In the genomic region with DNA sequence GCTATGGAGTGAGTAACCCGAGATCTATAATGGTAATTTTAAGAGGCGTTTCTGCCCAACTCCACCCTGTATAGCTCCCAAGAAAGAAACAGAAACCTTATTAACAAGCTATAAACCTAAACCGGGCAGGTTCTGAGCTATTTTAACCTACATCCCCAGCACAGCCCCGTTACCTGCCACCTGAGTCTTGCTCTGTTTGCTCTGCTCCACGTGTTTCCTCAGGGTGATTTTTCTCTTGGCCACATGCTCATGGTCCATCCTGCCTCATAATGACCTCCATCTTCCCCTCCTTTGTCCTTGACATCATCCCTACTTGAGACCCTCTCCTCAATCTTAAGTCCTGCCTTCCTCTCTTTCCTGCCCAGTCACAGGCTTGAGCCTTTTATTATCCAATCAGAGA, we compare ENCODE assay signal across 13 mouse cellular contexts. TPM values are rescaled to one million over a fixed set of nuclear protein-coding genes. Genes with fewer than 3 reads are reported as not detected.
DNase-seq lines count a peak whose midpoint lies in the region; ATAC-seq and TF ChIP-seq lines count a peak whose summit lies in the region.
"Had no signal": no experiment of that assay in that cellular context is flagged by ENCODE, and none has a peak within 500 bp of the region (broad histone marks: within the 10 kb centered on the region; RNA-seq: fewer than 3 reads in every experiment).

No protein-coding gene starts in this region.

- TF ChIP-seq POLR2A in MEL (IDR thresholded peaks at IDR 0.05; ENCODE audit: control insufficient read depth in 1 of 2, insufficient read depth in 1 of 2, low read depth in 1 of 2, low read length in 2 of 2, poor library complexity in 1 of 2), result no peak

- TF ChIP-seq RAD21 in MEL (IDR thresholded peaks at IDR 0.05; ENCODE audit: low read depth, low read length), result no peak

- H3K79me2 ChIP-seq in MEL (ENCODE audit: control insufficient read depth, insufficient read depth, low read length, poor library complexity), result peaks cover 58% of the 10 kb centered on the region

- H3K4me3 ChIP-seq in forebrain, embryonic 12.5 days (replicated peaks), result no peak overlapping the region
- no peak overlapping the region for H3K4me3 ChIP-seq in forebrain, postnatal 0 days (ENCODE audit: low read depth, low read length)
- peak overlapping the region; percentile 20; the same call in 1 of the 2 replicates for H3K4me3 ChIP-seq in liver, embryonic 11.5 days (ENCODE audit: low read depth, low read length)
- H3K4me3 ChIP-seq in MEL (ENCODE audit: control insufficient read depth in 1 of 2, insufficient read depth in 1 of 2, low read depth in 2 of 2, low read length in 2 of 2), result peak overlapping the region; percentile 24 to 97; a peak in 3 of 4 replicates
- H3K4me3 ChIP-seq in liver, embryonic 13.5 days (replicated peaks), result peak overlapping the region; percentile 99
- H3K4me3 ChIP-seq: layer of hippocampus, adult 2 months had no signal

- H3K27me3 ChIP-seq in forebrain, embryonic 12.5 days, result no peaks in the 10 kb centered on the region
- no peaks in the 10 kb centered on the region for H3K27me3 ChIP-seq in forebrain, postnatal 0 days (ENCODE audit: insufficient read depth, low read length)
- H3K27me3 ChIP-seq in liver, embryonic 11.5 days (replicated peaks; ENCODE audit: control insufficient read depth, insufficient read depth, low read length), result no peaks in the 10 kb centered on the region
- no peaks in the 10 kb centered on the region for H3K27me3 ChIP-seq in MEL (ENCODE audit: control insufficient read depth in 1 of 2, insufficient read depth in 2 of 2, low read length in 2 of 2)
- H3K27me3 ChIP-seq in liver, embryonic 13.5 days, result no peaks in the 10 kb centered on the region

- peak overlapping the region; percentile 15 for H3K4me2 ChIP-seq in forebrain, embryonic 12.5 days
- H3K4me2 ChIP-seq in forebrain, postnatal 0 days (ENCODE audit: low read depth), result no peak overlapping the region
- H3K4me2 ChIP-seq in liver, embryonic 11.5 days, result peak overlapping the region; percentile 80
- peak overlapping the region; percentile 89 for H3K4me2 ChIP-seq in liver, embryonic 13.5 days
- H3K4me2 ChIP-seq: midbrain, embryonic 11.5 days had no signal

- peaks cover 55% of the 10 kb centered on the region for H3K36me3 ChIP-seq in forebrain, embryonic 12.5 days (replicated peaks)
- H3K36me3 ChIP-seq in forebrain, postnatal 0 days (ENCODE audit: insufficient read depth), result no peaks in the 10 kb centered on the region
- peaks cover 14% of the 10 kb centered on the region for H3K36me3 ChIP-seq in liver, embryonic 11.5 days (ENCODE audit: control insufficient read depth, insufficient read depth, low read length)
- H3K36me3 ChIP-seq in MEL (ENCODE audit: control insufficient read depth in 1 of 2, insufficient read depth in 2 of 2, low read length in 2 of 2), result peaks cover 0 to 45% of the 10 kb centered on the region in 2 experiments; a peak in 3 of 4 replicates
- peaks cover 48% of the 10 kb centered on the region for H3K36me3 ChIP-seq in liver, embryonic 13.5 days

- no peak overlapping the region for H3K9ac ChIP-seq in forebrain, embryonic 12.5 days
- H3K9ac ChIP-seq in forebrain, postnatal 0 days, result no peak overlapping the region
- no peak overlapping the region for H3K9ac ChIP-seq in liver, embryonic 11.5 days (ENCODE audit: low read depth, low read length)
- peak overlapping the region; percentile 19; the same call in 1 of the 2 replicates for H3K9ac ChIP-seq in MEL (ENCODE audit: control insufficient read depth, low read depth, low read length, poor library complexity, severe bottlenecking)
- H3K9ac ChIP-seq in liver, embryonic 13.5 days, result peak overlapping the region; percentile 23; the same call in 1 of the 2 replicates

- no peaks in the 10 kb centered on the region for H3K9me3 ChIP-seq in forebrain, embryonic 12.5 days
- no peaks in the 10 kb centered on the region for H3K9me3 ChIP-seq in forebrain, postnatal 0 days (ENCODE audit: low read length)
- no peaks in the 10 kb centered on the region for H3K9me3 ChIP-seq in liver, embryonic 11.5 days (ENCODE audit: control insufficient read depth, low read length)
- no peaks in the 10 kb centered on the region for H3K9me3 ChIP-seq in MEL (replicated peaks; ENCODE audit: insufficient read depth, low read length)
- no peaks in the 10 kb centered on the region for H3K9me3 ChIP-seq in liver, embryonic 13.5 days (replicated peaks)

- WGBS in forebrain, embryonic 12.5 days, result 94% methylated on average over 5 of the region's 5 CpGs
- 96% methylated on average over 5 of the region's 5 CpGs for WGBS in forebrain, postnatal 0 days
- WGBS in liver, embryonic 11.5 days, result 89% methylated on average over 5 of the region's 5 CpGs
- WGBS in liver, embryonic 13.5 days (ENCODE audit: insufficient replicate concordance), result 82% methylated on average over 5 of the region's 5 CpGs

- peaks cover 41% of the 10 kb centered on the region for H3K4me1 ChIP-seq in forebrain, embryonic 12.5 days
- no peaks in the 10 kb centered on the region for H3K4me1 ChIP-seq in forebrain, postnatal 0 days (ENCODE audit: insufficient read depth)
- H3K4me1 ChIP-seq in liver, embryonic 11.5 days (replicated peaks; ENCODE audit: control insufficient read depth, insufficient read depth, low read length), result peaks cover 31% of the 10 kb centered on the region
- H3K4me1 ChIP-seq in MEL (ENCODE audit: control insufficient read depth in 1 of 2, insufficient read depth in 2 of 2, low read length in 2 of 2), result peaks cover 8 to 45% of the 10 kb centered on the region in 2 experiments
- H3K4me1 ChIP-seq in liver, embryonic 13.5 days (replicated peaks), result peaks cover 55% of the 10 kb centered on the region

- no peak overlapping the region for H3K27ac ChIP-seq in forebrain, embryonic 12.5 days
- H3K27ac ChIP-seq in forebrain, postnatal 0 days (ENCODE audit: low read depth, low read length), result no peak overlapping the region
- no peak overlapping the region for H3K27ac ChIP-seq in liver, embryonic 11.5 days (ENCODE audit: low read depth, low read length)
- no peak overlapping the region for H3K27ac ChIP-seq in MEL (ENCODE audit: control insufficient read depth, low read depth, low read length)
- no peak overlapping the region for H3K27ac ChIP-seq in liver, embryonic 13.5 days
- H3K27ac ChIP-seq: layer of hippocampus, adult 2 months had no signal

- ATAC-seq in forebrain, embryonic 12.5 days (ENCODE audit: low FRiP score), result no peak
- ATAC-seq in forebrain, postnatal 0 days, result no peak
- ATAC-seq in liver, embryonic 11.5 days (replicated peaks; ENCODE audit: low FRiP score), result no peak
- ATAC-seq in liver, embryonic 13.5 days (ENCODE audit: low read depth), result no peak

- no peak for TF ChIP-seq EP300 in MEL (IDR thresholded peaks at IDR 0.05; ENCODE audit: low read depth in 1 of 2, low read length in 2 of 2)

- no peak for DNase-seq in forebrain, postnatal 0 days
- DNase-seq in liver, embryonic 11.5 days (ENCODE audit: low spot score), result no peak
- DNase-seq in liver (no peak), MEL (ENCODE audit: low read depth, low spot score) (no peak)
- DNase-seq in liver, embryonic 13.5 days, result no peak
- DNase-seq in ovary, postnatal 14 days (ENCODE audit: low spot score), result no peak
- DNase-seq in right cerebral cortex, adult 2 months (ENCODE audit: low spot score in 2 of 2), result no peak
- DNase-seq: cerebellum, postnatal 14 days; right cerebral cortex, postnatal 4 days had no signal

- TF ChIP-seq CTCF in forebrain, postnatal 0 days (IDR thresholded peaks at IDR 0.05; ENCODE audit: low read depth), result no peak
- TF ChIP-seq CTCF in MEL (IDR thresholded peaks at IDR 0.05 in 2 of 3, conservative IDR thresholded peaks at IDR 0.05 in 1 of 3; ENCODE audit: control insufficient read depth in 1 of 3, insufficient read depth in 1 of 3, low read depth in 2 of 3, low read length in 3 of 3, poor library complexity in 1 of 3, severe bottlenecking in 1 of 3), result no peak

RNA-seq across cellular contexts. Expression of a gene that starts 3.9 kb away (rescaled TPM):
- polyA plus RNA-seq in forebrain, embryonic 12.5 days (2016; fragmentation: Nextera tagmentation; extraction: Ambion mirVana), result 18.5 and 19.1 TPM in 2 replicates
- 0.85 and 2.0 TPM in 2 replicates for total RNA-seq in forebrain, postnatal 0 days (2014; rRNA removed)
- 2.3 and 2.4 TPM in 2 replicates for polyA plus RNA-seq in forebrain, postnatal 0 days (2015; fragmentation: Nextera tagmentation; extraction: Ambion mirVana)
- 24.2 and 25.1 TPM in 2 replicates for polyA plus RNA-seq in liver, embryonic 11.5 days (2014; fragmentation: Nextera tagmentation; extraction: Ambion mirVana)
- 22.9 and 26.9 TPM in 2 replicates for total RNA-seq in MEL (2012; rRNA removed)
- polyA plus RNA-seq in MEL (2012; ENCODE audit: insufficient read depth in 1 of 2, insufficient read length in 2 of 2, low read depth in 1 of 2, low replicate concordance in 2 of 2, missing spikeins in 1 of 2), result 10 to 100 TPM in 1 of 2 experiments, not detected in 1; 28.3 TPM
- polyA plus RNA-seq in liver, embryonic 13.5 days (2015; fragmentation: Nextera tagmentation; extraction: Ambion mirVana), result 13.8 and 15.6 TPM in 2 replicates

RNA-seq across cellular contexts. Expression of a gene that starts 26.0 kb away (rescaled TPM):
- polyA plus RNA-seq in forebrain, embryonic 12.5 days (2016; fragmentation: Nextera tagmentation; extraction: Ambion mirVana), result 0.27 and 0.42 TPM in 2 replicates
- 0.46 and 0.57 TPM in 2 replicates for total RNA-seq in forebrain, postnatal 0 days (2014; rRNA removed)
- 0.69 TPM in 2 replicates for polyA plus RNA-seq in forebrain, postnatal 0 days (2015; fragmentation: Nextera tagmentation; extraction: Ambion mirVana)
- 0.62 and 0.68 TPM in 2 replicates for polyA plus RNA-seq in liver, embryonic 11.5 days (2014; fragmentation: Nextera tagmentation; extraction: Ambion mirVana)
- 0.04 and 0.07 TPM in 2 replicates for total RNA-seq in MEL (2012; rRNA removed)
- polyA plus RNA-seq in MEL (2012; ENCODE audit: insufficient read depth in 1 of 2, insufficient read length in 2 of 2, low read depth in 1 of 2, low replicate concordance in 2 of 2, missing spikeins in 1 of 2), result under 1 TPM in 1 of 2 experiments, not detected in 1; 0.25 TPM
- 0.19 and 0.20 TPM in 2 replicates for polyA plus RNA-seq in liver, embryonic 13.5 days (2015; fragmentation: Nextera tagmentation; extraction: Ambion mirVana)
- total RNA-seq: neutrophil, adult 5-6 weeks had no signal

RNA-seq across cellular contexts. Expression of a gene that starts 42.6 kb away (rescaled TPM):
- polyA plus RNA-seq in forebrain, embryonic 12.5 days (2016; fragmentation: Nextera tagmentation; extraction: Ambion mirVana), result 123 and 129 TPM in 2 replicates
- 127 and 153 TPM in 2 replicates for total RNA-seq in forebrain, postnatal 0 days (2014; rRNA removed)
- polyA plus RNA-seq in forebrain, postnatal 0 days (2015; fragmentation: Nextera tagmentation; extraction: Ambion mirVana), result 182 and 219 TPM in 2 replicates
- 145 and 148 TPM in 2 replicates for polyA plus RNA-seq in liver, embryonic 11.5 days (2014; fragmentation: Nextera tagmentation; extraction: Ambion mirVana)
- total RNA-seq in MEL (2012; rRNA removed), result 158 and 179 TPM in 2 replicates
- 100 to 1,000 TPM in 1 of 2 experiments, not detected in 1; 211 TPM for polyA plus RNA-seq in MEL (2012; ENCODE audit: insufficient read depth in 1 of 2, insufficient read length in 2 of 2, low read depth in 1 of 2, low replicate concordance in 2 of 2, missing spikeins in 1 of 2)
- polyA plus RNA-seq in liver, embryonic 13.5 days (2015; fragmentation: Nextera tagmentation; extraction: Ambion mirVana), result 97.4 and 98.5 TPM in 2 replicates

RNA-seq across cellular contexts. Expression of a gene that starts 42.7 kb away (rescaled TPM):
- polyA plus RNA-seq in forebrain, embryonic 12.5 days (2016; fragmentation: Nextera tagmentation; extraction: Ambion mirVana), result 158 and 163 TPM in 2 replicates
- 52.2 and 59.5 TPM in 2 replicates for total RNA-seq in forebrain, postnatal 0 days (2014; rRNA removed)
- 122 and 137 TPM in 2 replicates for polyA plus RNA-seq in forebrain, postnatal 0 days (2015; fragmentation: Nextera tagmentation; extraction: Ambion mirVana)
- 81.1 and 85.3 TPM in 2 replicates for polyA plus RNA-seq in liver, embryonic 11.5 days (2014; fragmentation: Nextera tagmentation; extraction: Ambion mirVana)
- 12.6 and 13.1 TPM in 2 replicates for total RNA-seq in MEL (2012; rRNA removed)
- 10 to 100 TPM in 1 of 2 experiments, not detected in 1; 30.9 TPM for polyA plus RNA-seq in MEL (2012; ENCODE audit: insufficient read depth in 1 of 2, insufficient read length in 2 of 2, low read depth in 1 of 2, low replicate concordance in 2 of 2, missing spikeins in 1 of 2)
- polyA plus RNA-seq in liver, embryonic 13.5 days (2015; fragmentation: Nextera tagmentation; extraction: Ambion mirVana), result 32.1 and 34.8 TPM in 2 replicates

RNA-seq across cellular contexts. Expression of a gene that starts 43.8 kb away (rescaled TPM):
- 0.37 and 0.38 TPM in 2 replicates for polyA plus RNA-seq in forebrain, embryonic 12.5 days (2016; fragmentation: Nextera tagmentation; extraction: Ambion mirVana)
- 0.08 and 0.24 TPM in 2 replicates for total RNA-seq in forebrain, postnatal 0 days (2014; rRNA removed)
- polyA plus RNA-seq in forebrain, postnatal 0 days (2015; fragmentation: Nextera tagmentation; extraction: Ambion mirVana), result 0.20 and 0.21 TPM in 2 replicates
- 0.43 and 0.60 TPM in 2 replicates for polyA plus RNA-seq in liver, embryonic 11.5 days (2014; fragmentation: Nextera tagmentation; extraction: Ambion mirVana)
- 0.04 and 0.16 TPM in 2 replicates for total RNA-seq in MEL (2012; rRNA removed)
- under 1 TPM in 1 of 2 experiments, not detected in 1; 0.22 TPM for polyA plus RNA-seq in MEL (2012; ENCODE audit: insufficient read depth in 1 of 2, insufficient read length in 2 of 2, low read depth in 1 of 2, low replicate concordance in 2 of 2, missing spikeins in 1 of 2)
- 0.12 TPM in 2 replicates for polyA plus RNA-seq in liver, embryonic 13.5 days (2015; fragmentation: Nextera tagmentation; extraction: Ambion mirVana)

Comparison
In these comparisons a context has a peak if more than half of its experiments do, and no peak if none do; other contexts are left out.
1. H3K9ac ChIP-seq: peak in MEL (single experiment) and liver, embryonic 13.5 days (single experiment); none in forebrain, embryonic 12.5 days (single experiment), forebrain, postnatal 0 days (single experiment) and liver, embryonic 11.5 days (single experiment).
2. H3K4me3 ChIP-seq: peak in liver, embryonic 11.5 days (single experiment), MEL (2 of 2) and liver, embryonic 13.5 days (single experiment); none in forebrain, embryonic 12.5 days (single experiment) and forebrain, postnatal 0 days (single experiment).